Mouse (Mus musculus): ENCODE measurements around the gene Scamp1. TPM values are rescaled to one million over a fixed set of nuclear protein-coding genes. Genes with fewer than 3 reads are reported as not detected.

The Scamp1 gene
- polyA plus RNA-seq, 1 experiment from 2014 or later: 7.3 TPM

DNA sequence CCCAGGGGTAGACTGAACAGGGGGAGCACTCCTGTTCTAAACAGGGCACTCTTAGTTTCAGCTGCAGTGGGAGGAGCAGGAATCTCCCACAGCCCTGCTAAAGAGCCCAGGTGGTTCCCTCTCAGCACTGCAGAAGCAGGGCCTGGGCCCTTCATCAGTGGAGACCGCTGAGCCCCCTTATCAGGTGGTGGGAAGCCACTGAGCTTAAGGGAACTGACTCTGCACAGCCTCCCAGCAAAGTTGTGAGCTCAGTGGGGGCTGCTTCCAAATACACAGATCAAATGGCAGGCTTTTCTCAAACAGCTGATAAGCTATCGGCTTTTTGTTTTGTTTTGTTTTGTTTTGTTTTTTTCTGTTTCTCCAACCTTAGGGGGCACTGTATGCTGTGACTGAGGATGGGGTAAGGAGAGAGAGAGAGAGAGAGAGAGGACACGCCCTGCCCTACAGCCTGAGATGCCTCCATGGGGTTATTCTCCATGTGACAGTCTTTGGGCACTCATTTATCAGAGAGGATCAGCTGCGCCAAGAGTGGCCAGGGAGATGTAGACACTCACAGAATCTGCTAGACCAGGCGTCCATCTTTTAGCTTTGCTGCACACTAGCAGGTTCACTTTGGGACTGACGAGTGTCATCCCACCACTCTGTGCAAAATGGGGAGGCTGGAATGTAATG lies 110.1 kb downstream of the Scamp1 start:
- Histone ChIP-seq H3K27me3 (peaks cover 10% of the 10 kb centered on the region; the same call in 1 of the 2 replicates), H3K9me3 (replicated peaks) (no peaks in the 10 kb centered on the region), H3K4me1 (replicated peaks) (peaks cover 57% of the 10 kb centered on the region), H3K4me3 (replicated peaks) (peak overlapping the region; percentile 51), H3K36me3 (replicated peaks) (no peaks in the 10 kb centered on the region), H3K9ac (peak overlapping the region; percentile 26; the same call in 1 of the 2 replicates), H3K4me2 (peak overlapping the region; percentile 86), H3K27ac (replicated peaks) (no peak overlapping the region; the same call in 1 of the 2 replicates)
- peak; percentile 47; the same call in 1 of the 2 replicates for ATAC-seq (ENCODE audit: insufficient read depth)
- 16% methylated on average over 6 of the region's 6 CpGs for WGBS (ENCODE audit: insufficient replicate concordance)

DNA sequence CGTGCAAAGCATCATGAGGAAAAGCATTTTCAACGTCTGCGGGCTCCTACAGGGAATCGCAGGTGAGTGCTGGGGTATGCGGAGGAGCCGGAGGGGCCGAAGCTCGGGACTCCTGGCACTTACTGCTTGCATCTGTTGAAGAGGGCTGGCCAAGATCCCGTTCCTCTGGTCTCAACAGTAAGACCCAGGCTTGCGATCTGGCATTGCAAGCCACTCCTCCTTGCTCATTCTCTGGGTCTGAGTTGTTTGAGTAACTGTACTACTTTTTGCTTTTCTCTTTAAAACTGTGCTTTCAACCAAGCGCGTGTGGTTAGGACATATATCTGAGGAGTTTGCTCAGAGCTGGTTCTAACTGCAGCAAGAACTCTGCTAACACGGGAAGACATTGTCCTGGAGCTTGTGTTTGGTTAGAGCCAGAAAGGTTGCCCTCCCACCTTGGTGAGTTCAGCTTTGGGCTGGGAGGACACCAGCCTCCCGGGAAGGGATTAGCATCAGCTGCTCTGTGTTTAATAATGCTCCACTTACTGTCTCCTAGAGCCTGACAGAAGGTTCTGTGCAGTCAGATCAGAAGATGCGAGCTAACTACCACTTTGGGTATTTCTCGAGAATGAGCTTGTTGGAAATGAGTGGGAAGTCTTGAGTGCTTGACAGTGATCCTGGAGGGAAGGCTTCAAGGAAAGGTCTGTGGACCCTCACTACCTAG lies 110.9 kb downstream of the Scamp1 start:
- Histone ChIP-seq H3K9ac (peak overlapping the region; percentile 26), H3K27me3 (peaks cover 10% of the 10 kb centered on the region; the same call in 1 of the 2 replicates), H3K4me3 (replicated peaks) (peak overlapping the region; percentile 51), H3K4me1 (replicated peaks) (peaks cover 56% of the 10 kb centered on the region), H3K9me3 (replicated peaks) (no peaks in the 10 kb centered on the region), H3K36me3 (replicated peaks) (no peaks in the 10 kb centered on the region), H3K27ac (replicated peaks) (no peak overlapping the region; the same call in 1 of the 2 replicates), H3K4me2 (peak overlapping the region; percentile 86)
- 13% methylated on average over 16 of the region's 16 CpGs for WGBS (ENCODE audit: insufficient replicate concordance)
- ATAC-seq (ENCODE audit: insufficient read depth): no peak

DNA sequence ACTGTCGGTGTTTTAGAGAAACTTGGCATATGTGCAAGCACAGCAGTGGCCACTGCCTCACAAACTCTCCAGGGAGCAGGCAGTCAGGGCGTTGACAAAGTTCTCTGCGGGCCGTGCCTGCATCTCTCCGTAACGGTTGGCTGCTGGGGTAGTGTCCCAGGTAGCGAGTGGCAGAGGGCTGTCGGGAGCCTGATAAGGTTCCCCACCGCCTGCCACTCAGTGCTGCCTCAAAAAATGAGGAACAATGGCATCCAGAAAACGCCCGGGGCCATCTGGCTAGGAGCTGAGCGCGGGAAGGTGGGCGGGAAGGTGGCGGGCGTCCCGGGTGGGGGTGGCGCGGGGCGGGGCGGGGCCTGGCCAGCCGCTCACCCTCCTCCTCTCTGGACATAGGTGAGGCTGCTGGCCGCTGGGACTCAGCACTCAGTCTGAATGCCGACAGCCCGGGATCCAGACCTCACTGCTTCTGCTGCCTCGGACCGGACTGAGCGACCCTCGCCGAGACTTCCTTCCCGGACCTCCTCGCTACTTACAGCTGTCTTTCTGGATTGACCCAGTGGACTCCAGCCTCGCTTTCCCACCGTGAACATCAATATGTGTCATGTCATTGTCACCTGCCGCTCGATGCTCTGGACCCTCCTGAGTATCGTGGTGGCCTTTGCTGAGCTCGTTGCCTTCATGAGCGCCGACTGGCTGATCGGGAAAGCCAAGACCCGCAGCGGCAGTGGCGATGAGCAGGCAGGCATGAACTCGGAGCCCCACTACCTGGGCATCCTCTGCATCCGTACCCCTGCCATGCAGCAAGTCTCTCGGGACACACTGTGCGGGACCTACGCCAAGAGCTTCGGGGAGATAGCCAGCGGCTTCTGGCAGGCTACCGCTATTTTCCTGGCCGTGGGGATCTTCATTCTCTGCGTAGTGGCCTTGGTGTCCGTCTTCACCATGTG lies 111.8 kb downstream of the Scamp1 start:
- H3K27me3 ChIP-seq: peaks cover 10% of the 10 kb centered on the region; the same call in 1 of the 2 replicates
- H3K4me1 ChIP-seq (replicated peaks): peaks cover 56% of the 10 kb centered on the region
- 2% methylated on average over 54 of the region's 55 CpGs for WGBS (ENCODE audit: insufficient replicate concordance)
- H3K4me2 ChIP-seq: peak overlapping the region; percentile 86
- H3K9ac ChIP-seq: peak overlapping the region; percentile 26
- H3K27ac ChIP-seq (replicated peaks): no peak overlapping the region
- ATAC-seq (ENCODE audit: insufficient read depth): peak; percentile 69
- H3K9me3 ChIP-seq (replicated peaks): no peaks in the 10 kb centered on the region
- H3K4me3 ChIP-seq (replicated peaks): peak overlapping the region; percentile 51
- H3K36me3 ChIP-seq (replicated peaks): no peaks in the 10 kb centered on the region

DNA sequence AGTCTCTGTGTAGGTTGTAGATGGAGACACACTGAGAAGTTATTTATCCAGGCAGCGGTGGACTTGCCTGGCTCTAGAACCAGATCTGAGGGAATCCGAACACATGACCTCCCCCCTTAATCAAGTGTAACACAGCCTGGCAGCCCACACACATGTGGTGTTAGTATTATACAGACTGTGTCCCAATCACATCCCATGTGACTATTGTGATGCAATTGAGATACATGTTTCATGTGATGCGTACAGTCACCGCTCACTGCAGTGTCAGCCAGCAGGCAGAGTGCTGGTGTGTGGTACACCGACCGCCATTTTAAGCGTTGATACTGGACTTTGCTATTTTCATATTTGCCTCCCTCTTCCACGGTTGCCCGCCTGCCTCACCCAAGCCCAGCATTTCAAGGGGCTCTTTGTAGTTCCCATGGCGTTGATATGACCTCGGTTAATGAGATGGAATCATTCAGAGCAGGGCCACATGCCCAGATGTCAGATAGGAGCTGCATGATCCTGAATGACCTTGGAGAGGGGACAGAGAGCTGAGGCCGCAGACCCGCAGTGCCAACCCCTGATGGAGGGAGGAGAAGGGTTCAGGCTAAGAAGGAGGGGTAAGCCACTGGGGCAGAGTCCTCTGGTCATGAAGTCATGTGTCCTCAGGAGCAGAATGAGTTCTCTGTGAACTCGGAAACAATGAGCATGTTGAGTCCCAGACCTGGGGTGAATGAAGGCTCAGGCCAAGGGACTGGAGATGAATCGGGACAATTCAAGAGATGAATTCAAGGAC lies 112.9 kb downstream of the Scamp1 start:
- Histone ChIP-seq H3K4me3 (replicated peaks) (no peak overlapping the region), H3K27ac (replicated peaks) (no peak overlapping the region), H3K4me1 (replicated peaks) (peaks cover 56% of the 10 kb centered on the region), H3K9me3 (replicated peaks) (no peaks in the 10 kb centered on the region), H3K9ac (no peak overlapping the region), H3K4me2 (no peak overlapping the region), H3K36me3 (replicated peaks) (no peaks in the 10 kb centered on the region), H3K27me3 (peaks cover 10% of the 10 kb centered on the region; the same call in 1 of the 2 replicates)
- ATAC-seq (ENCODE audit: insufficient read depth): no peak
- 76% methylated on average over 15 of the region's 15 CpGs for WGBS (ENCODE audit: insufficient replicate concordance)

DNA sequence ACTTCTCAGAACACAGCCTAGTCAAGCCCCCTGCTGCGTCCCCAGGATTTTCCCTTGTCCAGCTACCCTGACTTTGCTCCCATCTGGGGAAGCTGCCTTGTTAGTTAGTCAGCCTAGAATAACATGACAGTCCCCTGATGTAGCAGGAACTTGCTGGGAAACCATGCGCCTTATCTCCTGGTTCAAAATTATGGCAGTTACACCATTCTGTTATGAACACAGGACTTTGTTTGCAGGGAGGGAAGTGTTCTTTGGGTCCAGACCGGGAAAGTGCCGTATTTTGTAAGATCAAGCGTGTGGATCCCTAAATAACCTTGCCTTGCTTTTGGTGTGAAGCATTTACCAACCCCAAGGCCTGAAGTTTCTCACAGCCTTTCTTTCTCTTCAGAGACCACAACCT lies 114.0 kb downstream of the Scamp1 start:
- ATAC-seq (ENCODE audit: insufficient read depth): no peak
- H3K27ac ChIP-seq (replicated peaks): no peak overlapping the region
- H3K4me2 ChIP-seq: no peak overlapping the region
- no peak overlapping the region for H3K4me3 ChIP-seq (replicated peaks)
- H3K9ac ChIP-seq: no peak overlapping the region
- peaks cover 51% of the 10 kb centered on the region for H3K4me1 ChIP-seq (replicated peaks)
- no peaks in the 10 kb centered on the region for H3K36me3 ChIP-seq (replicated peaks)
- peaks cover 10% of the 10 kb centered on the region; the same call in 1 of the 2 replicates for H3K27me3 ChIP-seq
- WGBS (ENCODE audit: insufficient replicate concordance): 32% methylated on average over 5 of the region's 5 CpGs
- no peaks in the 10 kb centered on the region for H3K9me3 ChIP-seq (replicated peaks)

DNA sequence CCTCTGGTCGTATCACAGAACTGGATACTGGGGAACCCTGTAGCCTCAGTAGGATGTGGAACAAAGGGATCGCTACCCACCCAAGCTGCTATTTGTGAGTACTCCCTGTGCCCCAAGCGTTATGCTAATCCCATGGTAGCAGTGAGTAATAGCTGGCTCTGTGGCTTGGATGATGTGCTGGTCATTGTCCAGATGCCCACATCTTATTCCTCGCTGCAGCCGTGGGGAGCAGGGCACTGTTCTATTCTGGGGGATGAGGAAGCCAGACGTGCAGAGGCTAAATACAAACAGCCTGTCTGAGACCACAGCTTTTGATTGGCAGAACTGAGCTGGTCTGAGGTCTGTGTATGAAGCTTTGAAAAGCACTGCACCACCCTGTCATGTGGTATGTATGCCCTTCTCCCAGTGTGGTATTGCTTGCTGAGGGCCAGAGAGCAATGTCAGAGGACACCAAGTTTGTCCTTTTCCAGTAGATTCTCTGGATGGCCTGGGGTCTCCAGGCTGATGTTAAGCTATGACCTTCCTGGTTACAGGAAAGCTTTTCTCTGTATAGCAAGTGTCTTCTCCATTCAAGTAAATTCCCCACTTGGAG lies 116.2 kb downstream of the Scamp1 start:
- Histone ChIP-seq H3K9ac (no peak overlapping the region), H3K4me2 (no peak overlapping the region), H3K27ac (replicated peaks) (no peak overlapping the region), H3K36me3 (replicated peaks) (no peaks in the 10 kb centered on the region), H3K4me3 (replicated peaks) (no peak overlapping the region), H3K27me3 (peaks cover 10% of the 10 kb centered on the region; the same call in 1 of the 2 replicates), H3K4me1 (replicated peaks) (peaks cover 29% of the 10 kb centered on the region), H3K9me3 (replicated peaks) (no peaks in the 10 kb centered on the region)
- ATAC-seq (ENCODE audit: insufficient read depth): no peak
- 41% methylated on average over 6 of the region's 6 CpGs for WGBS (ENCODE audit: insufficient replicate concordance)

DNA sequence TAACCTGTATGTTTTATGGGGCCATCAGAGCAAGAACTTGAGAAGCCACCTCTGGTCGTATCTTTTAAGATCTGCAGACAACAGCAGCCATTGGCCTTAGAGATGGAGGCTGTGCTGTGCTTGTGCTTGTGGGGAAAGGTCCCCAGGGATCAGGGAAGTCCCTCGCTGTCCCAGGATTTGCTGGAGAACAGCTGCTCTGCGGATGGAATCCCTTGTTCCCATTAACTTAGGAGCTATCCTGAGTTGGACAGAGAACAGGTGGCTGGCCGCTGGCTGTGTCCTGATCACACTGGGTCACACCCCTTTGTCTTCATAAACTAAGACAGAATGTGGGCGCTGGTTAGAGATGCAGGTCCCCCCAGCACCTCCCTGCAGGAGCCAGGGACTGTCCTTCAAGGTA lies 117.3 kb downstream of the Scamp1 start:
- Histone ChIP-seq H3K27ac (replicated peaks) (no peak overlapping the region), H3K27me3 (0 out of 2 replicates have a peak, but pooled peaks cover 5% of the 10 kb centered on the region), H3K9me3 (replicated peaks) (no peaks in the 10 kb centered on the region), H3K4me1 (replicated peaks) (peaks cover 18% of the 10 kb centered on the region), H3K36me3 (replicated peaks) (no peaks in the 10 kb centered on the region), H3K4me2 (no peak overlapping the region), H3K4me3 (replicated peaks) (no peak overlapping the region), H3K9ac (no peak overlapping the region)
- no peak for ATAC-seq (ENCODE audit: insufficient read depth)
- WGBS (ENCODE audit: insufficient replicate concordance): 55% methylated on average over 5 of the region's 5 CpGs

DNA sequence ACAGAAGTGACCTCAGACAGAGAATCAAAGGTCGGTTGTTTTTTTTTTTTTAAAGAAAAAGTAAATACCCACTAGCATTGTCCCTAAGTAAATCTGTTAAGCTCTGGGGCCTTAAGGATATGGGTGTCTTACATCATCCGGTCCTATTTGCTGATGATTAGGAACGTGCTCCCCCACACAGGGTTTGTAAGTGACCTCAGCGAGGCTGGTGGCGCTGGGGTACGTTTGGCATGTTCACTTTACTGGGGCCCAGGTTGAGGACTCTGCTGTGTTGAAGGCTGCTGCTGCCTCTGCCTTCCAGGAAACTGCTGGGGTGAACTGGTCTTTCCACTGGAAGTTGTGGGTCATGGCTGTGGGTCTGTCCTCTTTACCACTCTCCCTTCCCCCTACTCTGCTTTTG lies 121.2 kb downstream of the Scamp1 start:
- H3K27me3 ChIP-seq: no peaks in the 10 kb centered on the region
- no peak overlapping the region for H3K4me3 ChIP-seq (replicated peaks)
- H3K27ac ChIP-seq (replicated peaks): no peak overlapping the region
- 53% methylated on average over 6 of the region's 6 CpGs for WGBS (ENCODE audit: insufficient replicate concordance)
- H3K4me1 ChIP-seq (replicated peaks): peaks cover 5% of the 10 kb centered on the region; the same call in 1 of the 2 replicates
- no peaks in the 10 kb centered on the region for H3K9me3 ChIP-seq (replicated peaks)
- ATAC-seq (ENCODE audit: insufficient read depth): no peak
- H3K9ac ChIP-seq: no peak overlapping the region
- no peak overlapping the region for H3K4me2 ChIP-seq
- no peaks in the 10 kb centered on the region for H3K36me3 ChIP-seq (replicated peaks)

DNA sequence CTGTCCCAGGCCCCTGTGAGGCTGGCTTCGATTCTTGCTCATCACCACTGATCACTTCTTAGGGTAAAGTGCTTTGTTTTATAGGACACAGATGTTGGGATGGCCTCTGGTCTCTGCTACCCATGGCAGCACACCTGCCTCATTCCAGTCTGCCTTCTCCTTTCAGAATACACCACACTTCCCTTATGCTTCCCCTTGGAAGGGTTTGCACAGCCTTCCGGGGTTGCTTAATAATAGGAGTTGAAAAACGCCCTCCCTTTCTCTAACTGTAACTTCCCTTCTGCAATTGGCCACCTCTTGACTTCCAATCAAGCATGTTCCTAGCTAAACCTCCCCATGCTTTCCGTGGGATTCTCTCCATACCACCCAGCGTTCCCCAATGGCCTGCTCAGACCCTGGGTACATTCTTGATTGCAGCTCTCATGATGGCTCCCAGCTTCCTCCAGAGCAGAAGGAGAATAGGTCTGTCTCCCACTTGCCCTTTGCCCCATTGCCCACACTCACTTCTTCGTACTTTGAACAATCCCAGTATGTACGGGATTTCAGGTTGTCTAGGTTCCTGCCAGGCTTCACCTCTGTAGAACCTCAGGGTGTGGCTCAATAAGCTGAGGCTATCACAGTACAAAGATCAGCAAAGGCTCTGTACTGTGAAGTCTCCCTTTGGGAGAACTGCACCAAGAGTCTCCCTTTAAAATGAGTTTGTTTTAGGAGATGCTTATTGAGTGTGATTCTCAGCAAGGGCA lies 126.0 kb downstream of the Scamp1 start:
- Histone ChIP-seq H3K4me3 (replicated peaks) (no peak overlapping the region), H3K27me3 (no peaks in the 10 kb centered on the region), H3K27ac (replicated peaks) (no peak overlapping the region), H3K4me2 (no peak overlapping the region), H3K4me1 (replicated peaks) (peaks cover 7% of the 10 kb centered on the region; the same call in 1 of the 2 replicates), H3K36me3 (replicated peaks) (no peaks in the 10 kb centered on the region), H3K9me3 (replicated peaks) (no peaks in the 10 kb centered on the region), H3K9ac (no peak overlapping the region)
- 52% methylated on average over 7 of the region's 7 CpGs for whole genome bisulfite sequencing (ENCODE audit: insufficient replicate concordance)
- ATAC-seq (ENCODE audit: insufficient read depth): 0 out of 2 replicates have a peak, but pooled peaks have one; percentile 7
